Mouse (Mus musculus) naive thymus-derived CD4-positive, alpha-beta T cell, adult 2 months (primary cell): ENCODE measurements at regions not wholly inside any gene's neighbourhood (a gene's known extent, or its start where the extent isn't known, plus 50 kb on each side); places are given as distances from the start of the nearest gene placed in this dataset.

Experiments
- DNase-seq: peaks from one replicate; pipeline ENCODE4 v3.0.0-alpha.2; 2011; ENCODE audit warnings: low read depth

- peak; percentile 82 for DNase-seq
Observed at GRCm38 (mm10) chr3:130887540-130888312, 157.5 kb upstream of the Rpl34 start.

GRCm38 (mm10) chr3:130885974-130886373, 155.8 kb upstream of the Rpl34 start:
- no peak for DNase-seq

GRCm38 (mm10) chr3:130884393-130884792, 154.2 kb upstream of the Rpl34 start:
- no peak for DNase-seq

- DNase-seq: no peak
Observed at GRCm38 (mm10) chr3:130883928-130884327, 153.7 kb upstream of the Rpl34 start.

DNA sequence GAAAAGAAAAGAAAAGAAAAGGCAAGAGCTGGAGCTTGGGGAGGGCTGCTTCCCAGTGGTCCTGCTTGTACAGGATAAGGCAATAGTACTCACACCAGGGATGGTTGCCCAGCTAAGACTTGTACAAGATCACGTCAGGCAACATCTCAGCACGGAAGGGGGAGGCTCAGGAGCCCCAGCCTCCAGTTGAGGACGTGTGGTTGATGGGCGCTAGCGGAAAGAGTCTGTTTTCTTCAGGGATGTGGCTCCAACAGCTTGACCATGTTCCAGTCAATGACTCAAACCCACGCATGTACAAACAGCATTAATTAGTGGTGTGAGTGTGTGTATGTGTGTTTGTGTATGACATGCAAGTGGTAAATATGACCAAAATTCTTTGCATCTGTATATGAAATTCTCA, 153.1 kb upstream of the Rpl34 start:
- no peak for DNase-seq

DNA sequence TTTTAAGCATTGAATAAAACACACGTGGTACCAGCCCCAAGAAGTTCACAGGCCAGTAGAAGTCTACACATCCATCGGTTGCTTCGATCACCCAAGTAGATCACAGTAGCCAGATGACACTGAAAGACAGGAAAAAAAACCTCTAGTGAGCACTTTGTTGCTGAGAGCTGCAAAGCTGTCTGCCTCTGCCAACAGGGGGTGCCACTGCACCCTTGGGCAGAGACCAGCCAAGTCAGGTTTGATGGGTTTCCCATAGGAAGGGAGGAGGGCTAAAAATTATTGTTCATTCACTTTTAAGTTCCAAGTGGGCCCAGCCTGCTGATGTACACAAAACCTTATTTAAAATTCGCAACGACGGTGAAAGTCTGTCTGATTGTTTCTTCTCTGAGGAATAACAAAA, 150.3 kb upstream of the Rpl34 start:
- peak; percentile 45 for DNase-seq

DNA sequence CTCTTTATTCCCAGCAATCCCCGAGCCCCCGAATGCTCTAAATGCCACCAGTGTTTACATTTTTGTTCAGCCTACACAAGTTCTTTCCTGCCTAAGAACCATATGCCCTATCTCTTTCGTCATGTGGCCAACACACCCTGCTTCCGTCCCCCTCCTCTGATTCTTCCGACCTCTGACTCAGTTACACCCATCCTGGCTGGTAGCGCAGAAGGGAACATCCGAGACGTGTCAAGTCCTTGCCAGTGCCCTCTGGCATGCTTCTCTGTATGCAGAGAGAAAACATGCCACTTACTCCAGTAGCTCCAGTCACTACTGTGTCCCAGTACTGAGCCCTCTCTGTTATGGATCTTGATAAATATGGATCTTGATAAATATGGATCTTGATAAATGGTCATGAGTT, 149.3 kb upstream of the Rpl34 start:
- DNase-seq: peak; percentile 58

DNA sequence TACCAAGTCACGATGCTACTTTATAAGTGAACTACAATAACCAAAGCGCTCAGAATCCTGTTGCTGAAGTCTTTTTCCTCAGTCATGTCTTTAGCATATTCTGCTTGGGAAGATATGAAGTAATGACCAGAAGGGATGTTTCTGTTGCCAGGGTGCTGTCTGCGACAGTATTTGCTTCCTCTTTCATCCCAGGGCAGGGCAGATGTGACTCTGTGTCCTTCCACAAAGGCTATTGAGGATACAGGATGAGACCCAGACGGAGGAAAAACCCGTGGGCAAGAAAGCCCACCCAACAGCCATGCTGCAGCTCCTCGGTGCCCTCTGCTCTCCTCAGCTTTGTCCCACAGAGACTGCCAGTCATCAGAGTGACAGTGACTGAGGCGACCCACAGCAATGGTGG, 148.6 kb upstream of the Rpl34 start:
- no peak for DNase-seq

DNA sequence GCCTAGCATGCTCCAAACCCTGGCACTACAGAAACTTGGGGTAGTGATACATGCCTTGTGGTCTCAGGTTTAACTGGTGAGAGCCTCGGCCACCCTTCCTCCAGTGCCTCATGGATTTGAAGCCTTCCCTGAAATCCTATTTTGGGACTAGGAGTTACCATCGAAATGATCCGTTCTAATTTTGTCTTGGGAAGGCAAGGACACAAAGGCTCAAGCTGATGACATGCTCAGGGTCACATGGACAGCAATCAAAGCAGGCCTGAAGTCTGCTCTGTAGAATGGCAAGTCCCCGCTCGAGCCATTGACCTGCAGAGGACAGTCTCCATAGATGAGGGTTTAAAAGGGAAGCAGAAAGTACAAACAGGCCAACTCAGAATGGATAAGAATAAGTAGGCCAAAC, 147.8 kb upstream of the Rpl34 start:
- no peak for DNase-seq

- DNase-seq: no peak
Observed at GRCm38 (mm10) chr3:130873745-130874144, 143.5 kb upstream of the Rpl34 start.

DNA sequence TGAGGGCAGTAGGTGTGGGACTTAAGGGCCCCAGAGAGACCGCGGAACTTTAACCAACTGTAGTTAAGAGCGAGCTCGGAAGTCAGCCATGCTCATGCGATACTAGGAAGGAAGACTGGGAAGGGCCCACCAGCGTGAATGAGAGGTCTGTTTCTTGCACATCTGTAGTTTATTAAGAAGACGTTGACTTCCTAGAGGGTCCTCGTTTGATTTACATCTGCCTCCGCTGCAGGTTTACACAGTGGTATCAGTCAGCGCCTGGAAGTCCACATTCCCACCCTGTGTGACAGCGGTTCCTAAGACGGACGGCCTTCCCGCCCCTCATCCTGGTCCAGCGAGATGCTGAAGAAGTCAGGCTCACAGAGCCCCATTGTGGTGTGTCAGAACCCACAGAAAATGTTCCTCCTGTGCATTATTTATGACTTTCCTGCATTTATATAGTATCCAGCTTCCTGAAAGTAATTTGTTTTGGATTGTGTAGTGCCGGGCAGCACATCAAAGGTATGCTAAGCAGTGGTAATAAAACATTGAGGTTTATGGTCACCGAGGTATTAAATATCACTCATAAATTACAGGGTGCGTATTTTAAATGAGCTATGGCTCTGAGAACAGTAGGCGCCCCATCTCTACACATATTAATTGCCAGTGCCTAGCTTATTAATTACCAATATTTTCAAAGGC, 136.9 kb upstream of the Rpl34 start:
- no peak for DNase-seq

GRCm38 (mm10) chr3:130864783-130865182, 134.6 kb upstream of the Rpl34 start:
- peak; percentile 32 for DNase-seq

GRCm38 (mm10) chr3:130863376-130863775, 133.2 kb upstream of the Rpl34 start:
- no peak for DNase-seq

- DNase-seq: no peak
Observed at GRCm38 (mm10) chr3:130860315-130860714, 130.1 kb upstream of the Rpl34 start.

DNA sequence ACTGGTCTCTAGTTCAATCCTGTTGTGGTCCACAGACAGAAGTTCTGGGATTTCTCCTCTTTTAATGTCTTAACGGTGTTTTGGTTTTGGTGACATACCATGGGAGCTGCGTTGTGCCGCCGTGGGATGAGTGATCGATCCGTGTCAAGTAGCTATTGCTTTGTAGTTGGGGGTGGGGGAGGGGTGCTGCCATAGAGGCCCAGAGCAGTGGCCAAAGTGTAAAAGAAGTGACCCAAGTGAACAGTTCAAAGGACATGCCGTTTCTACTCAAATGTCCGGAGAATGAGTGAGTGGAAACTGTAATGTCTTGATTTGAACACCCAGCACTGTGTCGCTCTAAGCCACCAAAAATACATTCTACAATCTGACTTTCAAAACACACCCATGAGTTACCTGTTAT, 123.7 kb upstream of the Rpl34 start:
- no peak for DNase-seq

DNA sequence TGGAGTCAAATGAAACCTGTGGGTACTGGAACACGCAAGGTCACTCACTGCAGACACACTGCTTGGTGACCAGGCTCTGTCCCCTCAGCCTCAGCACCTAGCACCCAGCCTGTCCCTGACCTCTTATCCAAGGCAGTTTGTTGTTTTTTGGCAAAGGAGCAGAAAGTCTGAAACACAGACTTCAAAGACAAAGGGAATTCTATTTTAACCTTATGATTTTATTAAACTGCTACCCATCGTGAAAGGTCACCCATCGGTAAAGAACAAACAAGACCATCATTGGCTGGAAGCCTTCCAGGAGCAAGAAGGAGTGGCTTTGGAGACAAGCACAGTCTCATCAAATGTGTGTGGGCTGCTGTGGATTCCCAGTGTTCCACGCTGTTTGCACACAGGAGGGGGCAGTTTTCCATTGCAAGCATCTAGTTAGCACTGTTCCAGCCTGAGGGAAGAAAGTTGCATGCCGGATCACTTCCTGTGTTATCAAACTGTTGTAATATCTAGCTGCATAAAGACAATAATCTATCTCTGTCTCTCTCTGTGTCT, 120.6 kb upstream of the Rpl34 start:
- DNase-seq: no peak

GRCm38 (mm10) chr3:130841755-130842154, 111.6 kb upstream of the Rpl34 start:
- no peak for DNase-seq

GRCm38 (mm10) chr3:130839924-130840440, 109.8 kb upstream of the Rpl34 start:
- DNase-seq: no peak

DNA sequence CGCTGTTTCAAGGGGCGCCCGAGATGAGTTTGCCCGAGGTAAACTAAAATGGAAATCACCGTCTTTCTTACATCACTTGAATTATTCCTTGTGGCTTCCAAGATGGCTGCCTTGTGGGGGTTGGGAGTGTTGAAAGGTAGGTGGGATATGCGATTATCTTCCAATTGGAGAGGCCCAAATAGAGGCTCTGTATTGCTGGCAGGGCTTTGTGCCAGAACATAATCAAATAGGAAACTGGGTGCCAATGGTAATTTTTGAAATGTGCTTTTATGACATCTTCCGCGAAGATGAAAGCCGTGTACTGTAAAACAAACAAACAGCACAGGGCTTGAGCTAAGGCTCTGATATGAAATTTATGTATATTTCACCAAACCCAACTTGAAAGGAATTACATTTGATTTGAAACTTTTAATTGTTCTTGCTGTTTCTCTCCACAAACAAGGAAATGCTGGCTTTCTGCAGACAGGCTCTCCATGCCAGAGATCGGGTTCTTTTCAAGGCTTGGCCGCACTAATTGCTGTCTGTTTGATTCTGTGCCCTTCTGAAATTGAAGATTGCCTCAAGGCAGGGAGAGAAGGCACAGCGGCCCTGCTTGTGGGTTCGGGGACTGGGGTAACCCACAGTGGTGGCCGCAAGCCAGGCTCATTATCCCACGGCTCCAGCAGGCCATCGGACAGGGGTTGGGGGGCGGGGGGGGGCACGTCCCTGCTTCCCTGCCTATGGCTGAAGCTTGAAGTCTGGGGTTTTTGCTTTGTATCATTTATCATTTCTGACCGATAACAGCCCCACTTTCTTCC, 108.6 kb upstream of the Rpl34 start:
- no peak for DNase-seq

DNA sequence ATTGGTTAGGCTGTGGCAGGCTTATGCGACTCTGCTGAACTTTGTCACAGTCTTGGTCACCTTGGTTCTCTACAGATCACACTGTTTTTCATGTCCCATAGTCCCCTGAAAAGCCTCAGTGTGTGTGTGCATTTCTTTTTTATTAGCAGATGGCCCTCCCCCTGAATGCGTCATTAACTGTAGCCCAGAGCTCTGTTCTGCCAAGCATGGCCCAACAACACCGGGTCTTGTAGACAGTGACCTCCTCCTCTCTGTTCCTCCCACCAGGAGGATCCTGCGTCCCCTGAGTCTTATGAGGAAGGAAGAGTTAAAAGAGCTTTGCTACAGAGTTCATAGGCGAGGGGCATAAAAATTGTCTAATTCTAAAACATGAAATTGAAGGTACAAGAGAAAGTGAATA, 103.5 kb upstream of the Rpl34 start:
- DNase-seq: no peak

DNA sequence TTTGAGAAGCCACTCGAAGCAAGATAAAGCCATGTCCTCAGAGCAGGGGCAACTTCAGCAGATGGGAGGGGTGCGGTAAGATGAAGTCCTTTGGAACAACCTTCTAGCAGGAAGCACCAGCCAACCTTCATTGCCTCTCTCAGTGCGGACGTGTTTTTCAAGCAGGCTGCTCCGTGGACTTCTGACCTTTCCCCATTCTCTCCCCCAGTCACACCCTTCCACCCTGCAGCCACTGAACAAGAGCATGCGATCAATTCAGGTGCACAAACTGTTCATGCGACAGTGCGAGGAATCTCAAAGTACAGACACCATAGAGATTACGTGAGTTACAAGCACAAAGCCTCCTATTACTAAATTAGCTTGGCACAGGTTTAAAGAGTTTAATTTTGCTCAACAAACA, 102.9 kb upstream of the Rpl34 start:
- DNase-seq: no peak

- DNase-seq: no peak
Observed at GRCm38 (mm10) chr3:130831788-130832187, 101.6 kb upstream of the Rpl34 start.
